Mouse (Mus musculus) gastrocnemius, postnatal 14 days (tissue): ENCODE data around the gene Akr1c18. TPM values are rescaled to one million over a fixed set of nuclear protein-coding genes. Genes with fewer than 3 reads are reported as not detected.

Source experiments
- DNase-seq: peaks from one replicate; pipeline ENCODE4 v3.0.0; 2021; ENCODE audit warnings: mixed read lengths
- intact Hi-C: fragments of 180-260 bp; cut with DNase I; formaldehyde crosslinking; loops from one replicate; pipeline ENCODE4 v1.15.1; 2025; ENCODE audit warnings: low total_unique reads
- total RNA-seq, 2 experiments: library from RNA; stranded (reverse); gene quantifications; 2 replicates each; pipeline ENCODE4 v1.2.3; 2021

Akr1c18 gene
- total RNA-seq, 2 experiments from 2014 or later, result 0.25 to 0.38 TPM

GRCm38 (mm10) chr13:4110281-4111188 is 39.9 kb downstream of the Akr1c18 start:
- intact Hi-C loops, result loop anchor here (5.0 kb wide), 1 partner anchor 172 kb away; no protein-coding TSS in a partner anchor
- DNase-seq, result peak; percentile 39

GRCm38 (mm10) chr13:4102721-4103120 is 47.7 kb downstream of the Akr1c18 start:
- DNase-seq, result no peak
- intact Hi-C loops, result no loop called here

GRCm38 (mm10) chr13:4101691-4102090 is 48.8 kb downstream of the Akr1c18 start:
- DNase-seq, result no peak
- intact Hi-C loops, result no loop called here

Other genes with a start within 250 kb of the Akr1c18 start
- gene Net1, start 232.4 kb downstream of the Akr1c18 start, total RNA-seq, result 10 to 100 TPM; 32.8 to 46.3 TPM
- not detected for gene Tubal3, start 232.4 kb downstream of the Akr1c18 start, total RNA-seq
- not detected for gene Ucn3, start 205.3 kb downstream of the Akr1c18 start, total RNA-seq
- 1 to 10 TPM; 3.0 to 3.3 TPM for gene Akr1c14, start 101.6 kb downstream of the Akr1c18 start, total RNA-seq
- gene Akr1c13, start 40.5 kb upstream of the Akr1c18 start, total RNA-seq, result under 1 TPM in 1 of 2 experiments, not detected in 1; 0.47 TPM
- gene Akr1c19, start 78.0 kb upstream of the Akr1c18 start, total RNA-seq, result under 1 TPM; 0.18 to 0.49 TPM
- gene Akr1c12, start 128.8 kb upstream of the Akr1c18 start, total RNA-seq, result not detected